Mouse (Mus musculus): ENCODE measurements at regions not wholly inside any gene's neighbourhood (a gene's known extent, or its start where the extent isn't known, plus 50 kb on each side); places are given as distances from the start of the nearest gene placed in this dataset.
A peak's percentile ranks its signal among the peaks of the same experiment; 100 is the strongest.

DNA sequence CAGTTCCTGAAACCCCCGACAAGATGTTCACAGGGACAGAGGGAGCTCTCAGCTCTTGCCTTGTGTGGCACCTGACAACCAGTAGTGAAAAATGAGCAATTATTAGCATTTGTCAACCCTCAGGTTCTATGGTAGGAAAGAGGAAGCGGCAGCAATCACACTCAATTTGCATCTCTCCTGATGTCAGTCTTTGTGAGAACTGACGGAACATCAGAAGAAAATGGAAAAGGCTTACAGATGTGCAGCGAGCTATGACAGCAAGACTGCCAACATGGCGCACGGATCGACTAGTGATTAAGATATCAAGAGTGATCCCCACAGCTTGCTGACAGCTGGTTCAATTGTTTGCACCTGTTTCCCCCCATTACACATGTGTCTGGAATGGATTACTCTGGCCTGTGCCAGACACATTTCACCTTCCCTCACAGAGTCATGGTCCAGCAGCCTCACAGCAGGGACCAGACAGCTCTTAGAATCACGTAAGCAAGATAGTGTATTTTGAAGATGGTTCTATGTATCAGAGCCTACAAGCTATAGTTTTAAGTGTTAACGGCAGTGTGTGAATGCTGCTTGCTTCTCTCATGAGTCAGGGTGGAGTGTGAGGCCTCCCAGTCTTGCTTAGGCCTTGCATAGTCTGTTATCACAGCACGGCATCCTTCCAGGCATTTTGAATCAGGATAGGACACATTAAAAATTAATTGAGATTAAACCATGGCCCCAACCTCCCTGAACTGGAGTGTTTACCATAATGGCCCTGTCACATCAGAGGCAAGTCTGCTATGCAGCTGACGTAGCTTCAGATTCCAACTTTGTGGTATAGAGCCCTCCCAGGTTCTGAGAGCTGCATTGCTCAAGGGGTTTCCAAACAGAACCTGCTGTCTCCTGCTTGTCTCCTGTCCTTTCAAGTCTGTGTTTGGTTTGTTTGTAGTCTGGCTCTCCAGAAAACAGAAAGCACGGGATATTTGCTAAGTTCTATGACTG lies 2258.0 kb downstream of the 4930444P10Rik start:
- DNase-seq (ENCODE audit: low read depth, low spot score): no peak

- no peak for DNase-seq (ENCODE audit: low read depth, low spot score)
Observed at GRCm38 (mm10) chr1:13807786-13808185, 2285.3 kb downstream of the 4930444P10Rik start.

DNA sequence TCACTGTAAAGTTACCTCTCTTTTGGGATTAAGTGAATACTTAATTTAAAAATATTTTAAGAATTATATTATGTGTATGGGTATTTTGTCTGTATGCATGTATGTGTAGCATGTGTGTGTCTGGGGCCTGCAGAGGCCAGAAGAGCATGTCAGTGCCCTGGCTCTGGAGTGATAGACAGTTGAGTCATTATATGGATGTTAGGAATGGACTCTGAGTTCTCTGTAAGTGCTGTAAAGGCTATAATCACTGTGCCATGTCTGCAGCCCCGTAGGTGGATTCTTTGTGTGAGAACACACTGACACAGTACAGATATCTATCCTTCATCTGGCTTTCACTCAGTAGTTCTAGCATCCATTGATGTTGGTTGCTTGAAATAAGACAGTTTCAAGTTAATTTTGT lies 2292.7 kb downstream of the 4930444P10Rik start:
- DNase-seq (ENCODE audit: low read depth, low spot score): no peak

DNA sequence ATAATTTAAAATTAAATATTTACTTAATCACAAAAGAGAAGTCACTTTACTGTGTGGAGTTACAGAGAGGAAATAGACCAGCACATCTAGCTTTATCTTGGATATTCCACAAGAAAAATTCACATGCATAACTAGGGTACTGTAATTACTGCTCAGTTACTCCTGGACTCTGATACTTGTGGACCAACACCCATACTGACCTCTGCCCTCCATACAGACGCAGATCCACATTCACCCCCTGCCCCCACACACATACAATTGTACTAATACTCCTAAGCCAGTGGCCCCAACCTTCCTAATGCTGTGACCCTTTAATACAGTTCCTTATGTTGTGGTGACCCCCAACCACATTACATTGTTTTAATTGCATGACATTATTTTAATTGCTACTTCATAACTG lies 2294.3 kb downstream of the 4930444P10Rik start:
- DNase-seq (ENCODE audit: low read depth, low spot score): no peak

- no peak for DNase-seq (ENCODE audit: low read depth, low spot score)
Observed at GRCm38 (mm10) chr1:13795196-13795595, 2297.9 kb downstream of the 4930444P10Rik start.

DNA sequence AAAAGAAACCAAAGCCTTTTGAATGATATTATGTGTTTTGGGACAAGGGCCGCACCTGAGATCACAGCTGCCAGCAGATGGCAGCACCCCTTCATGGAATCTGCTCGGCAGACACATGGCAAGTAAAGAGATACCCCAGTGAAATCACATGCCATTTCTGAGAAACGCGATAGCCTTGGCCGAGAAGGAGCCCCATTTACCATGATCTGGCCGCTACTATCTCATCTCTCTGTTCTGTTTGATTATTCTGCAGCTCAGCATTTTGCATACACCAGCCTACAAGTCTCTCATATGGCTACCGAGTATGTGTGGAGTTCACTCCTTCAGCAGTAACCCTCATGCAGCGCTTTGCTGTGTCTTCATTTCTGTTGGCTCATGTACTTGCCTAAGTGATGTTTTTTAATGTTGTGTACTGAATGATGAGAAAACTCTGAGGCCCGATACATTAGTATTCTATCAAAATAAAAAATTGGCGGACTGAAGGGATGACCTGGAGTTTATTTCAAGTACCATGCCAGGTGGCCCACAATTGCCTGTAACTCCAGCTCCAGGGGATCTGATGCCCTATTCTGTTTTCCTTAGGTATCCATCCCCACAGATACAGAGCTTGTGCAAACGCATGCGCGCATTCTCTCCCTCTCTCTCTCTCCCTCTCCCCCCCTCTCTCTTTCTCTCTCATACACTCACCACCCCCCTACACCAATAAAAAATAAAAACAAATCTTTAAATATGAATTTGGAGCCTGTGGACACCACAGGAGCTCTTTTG lies 2303.6 kb downstream of the 4930444P10Rik start:
- DNase-seq (ENCODE audit: low read depth, low spot score): peak; percentile 87

- no peak for DNase-seq (ENCODE audit: low read depth, low spot score)
Observed at GRCm38 (mm10) chr1:13787016-13787415, 2306.1 kb downstream of the 4930444P10Rik start.

DNA sequence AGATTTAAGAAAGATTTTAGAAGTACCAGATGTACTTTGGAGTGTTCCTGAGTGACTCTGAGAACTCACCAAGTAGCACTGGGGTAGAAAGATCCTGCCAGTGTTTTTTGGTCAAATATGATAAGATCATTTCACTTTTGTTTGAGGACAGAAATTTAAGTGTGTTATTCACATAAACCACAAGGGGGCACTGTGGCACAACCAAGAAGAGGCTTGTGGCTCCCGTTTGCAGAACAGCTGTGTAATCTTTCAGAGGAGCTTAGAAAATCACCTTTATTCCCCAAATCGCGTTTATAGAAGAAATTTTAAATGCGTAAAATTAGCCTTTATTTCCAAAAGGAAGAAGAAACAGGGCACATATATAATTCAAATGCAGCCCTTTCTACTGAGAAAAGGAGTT lies 2308.7 kb downstream of the 4930444P10Rik start:
- DNase-seq (ENCODE audit: low read depth, low spot score): peak; percentile 85

DNA sequence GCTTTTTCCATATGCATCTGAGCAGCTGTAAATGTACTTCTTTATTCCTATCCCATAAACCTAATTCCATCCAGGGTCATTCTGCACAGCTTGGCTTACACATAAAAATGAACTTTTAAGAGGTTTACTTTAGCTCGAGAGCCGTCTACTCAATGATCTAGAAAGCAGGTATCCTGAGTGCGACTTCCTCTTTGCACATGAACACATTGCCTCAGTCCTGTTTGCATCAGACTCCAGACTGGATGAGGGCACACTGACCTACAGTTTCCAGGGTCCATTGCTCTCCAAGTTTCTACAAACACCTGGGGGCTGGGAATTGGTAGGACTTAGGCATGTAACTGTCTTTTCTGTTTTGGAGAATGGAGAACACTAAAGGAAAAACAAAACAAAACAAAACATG lies 2310.5 kb downstream of the 4930444P10Rik start:
- no peak for DNase-seq (ENCODE audit: low read depth, low spot score)

DNA sequence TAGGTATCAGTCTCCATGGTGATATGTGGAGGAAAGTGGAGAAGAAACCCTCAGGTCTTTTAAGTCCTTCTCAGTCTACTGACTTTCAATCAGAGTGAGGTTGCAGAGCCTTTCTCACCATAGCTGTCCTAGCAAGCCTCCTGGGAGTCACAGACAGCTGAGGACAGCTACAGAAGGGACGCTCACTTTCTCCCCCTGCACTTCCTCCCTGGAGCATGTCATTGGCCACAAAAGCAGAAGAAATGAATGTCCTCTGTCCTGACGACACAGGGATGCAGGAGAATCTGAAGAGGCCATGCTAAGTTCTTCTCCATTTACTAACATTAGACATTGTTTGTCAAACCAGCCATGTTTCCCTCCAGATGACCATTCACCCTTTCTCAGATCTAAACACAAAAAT lies 2321.0 kb downstream of the 4930444P10Rik start:
- no peak for DNase-seq (ENCODE audit: low read depth, low spot score)

DNA sequence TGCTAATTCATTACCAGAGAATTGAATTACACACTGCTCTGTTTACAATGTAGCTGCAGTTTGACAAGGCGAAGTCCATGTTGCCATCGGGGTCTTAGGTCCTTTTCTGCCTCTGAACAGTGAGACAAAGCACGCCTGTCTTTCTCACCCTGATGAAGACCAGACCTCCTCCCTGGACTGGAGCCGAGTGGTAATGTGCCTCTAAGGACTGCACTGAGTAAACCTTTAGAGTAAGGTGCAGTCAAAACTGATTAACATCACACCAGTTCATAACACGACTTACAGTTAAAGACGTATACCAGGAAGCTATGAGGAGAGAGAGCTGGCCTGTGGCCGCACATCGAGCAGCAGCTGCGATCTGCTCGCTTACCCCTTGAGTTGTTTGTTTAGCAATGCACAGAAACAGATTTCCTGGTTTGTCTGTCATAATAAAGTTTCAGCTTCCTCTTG lies 2322.1 kb downstream of the 4930444P10Rik start:
- no peak for DNase-seq (ENCODE audit: low read depth, low spot score)

DNA sequence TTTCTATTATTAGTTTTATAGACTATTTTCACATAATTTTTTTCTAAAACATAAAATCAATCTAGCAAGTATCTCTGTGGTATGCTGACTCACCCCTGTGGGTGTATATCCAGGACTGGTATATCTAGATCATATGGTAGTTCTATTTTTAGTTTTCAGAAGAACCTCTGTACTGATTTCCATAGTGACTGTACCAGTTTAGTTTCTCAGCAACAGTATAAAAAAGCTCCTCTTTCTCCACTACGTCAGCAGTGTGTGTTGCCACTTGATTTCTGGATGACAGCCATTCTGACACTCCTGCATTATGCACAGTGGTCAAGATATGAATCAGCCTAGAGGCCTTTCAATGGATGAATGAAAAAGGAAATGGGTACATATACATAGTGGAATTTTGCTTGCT lies 2338.6 kb downstream of the A830018L16Rik start:
- peak; percentile 77 for DNase-seq (ENCODE audit: low read depth, low spot score)

DNA sequence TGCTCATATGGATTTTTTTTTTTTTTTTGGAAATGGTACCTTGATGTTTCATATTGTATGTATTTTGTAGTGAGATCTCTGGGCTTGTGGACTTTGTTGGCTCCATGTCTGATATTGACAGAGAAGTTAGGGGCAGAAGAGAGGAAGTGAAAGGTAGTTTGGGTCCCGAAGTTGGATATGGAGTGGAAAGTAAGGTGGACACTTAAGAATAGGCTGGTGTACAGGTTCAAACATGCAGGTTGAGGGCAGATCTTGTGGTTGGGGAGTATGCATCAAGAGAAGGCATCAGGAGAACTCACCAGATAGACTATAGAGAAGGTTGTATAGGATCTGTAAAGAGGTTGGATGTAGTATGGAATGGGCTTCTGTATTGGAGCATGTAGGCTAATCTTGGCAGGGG lies 2337.5 kb downstream of the A830018L16Rik start:
- DNase-seq (ENCODE audit: low read depth, low spot score): no peak

Data from 3T3-L1 (cell line).